Comparison of ENCODE assay signal across 24 mouse cellular contexts in genomic region chr2:152099538-152099937, GRCm38 (mm10). TPM values are rescaled to one million over a fixed set of nuclear protein-coding genes. Genes with fewer than 3 reads are reported as not detected.
"Had no signal": no experiment of that assay in that cellular context is flagged by ENCODE, and none has a peak within 500 bp of the region (broad histone marks: within the 10 kb centered on the region; RNA-seq: fewer than 3 reads in every experiment).

No protein-coding gene starts in this region.

- DNase-seq: layer of hippocampus, postnatal 36 days; left cerebral cortex, postnatal 4 days; lung, adult 18-20 months; lung, postnatal 10 days; lung, postnatal 36 days; right cerebral cortex, adult 18-20 months; right cerebral cortex, postnatal 14 days; right cerebral cortex, postnatal 4 days; thymus, postnatal 25 days had no signal

- H3K9me3 ChIP-seq: intestine, embryonic 15.5 days; limb, embryonic 12.5 days; limb, embryonic 15.5 days; liver, embryonic 12.5 days; liver, embryonic 15.5 days; lung, embryonic 15.5 days; midbrain, embryonic 10.5 days; midbrain, embryonic 15.5 days; neural tube, embryonic 12.5 days; neural tube, embryonic 15.5 days; stomach, embryonic 15.5 days had no signal

- H3K27ac ChIP-seq: intestine, embryonic 15.5 days; left cerebral cortex, adult 2 months; limb, embryonic 12.5 days; limb, embryonic 15.5 days; liver, embryonic 12.5 days; liver, embryonic 15.5 days; lung, embryonic 15.5 days; midbrain, embryonic 10.5 days; midbrain, embryonic 15.5 days; neural tube, embryonic 12.5 days; neural tube, embryonic 15.5 days; stomach, embryonic 15.5 days had no signal

- H3K4me3 ChIP-seq: intestine, embryonic 15.5 days; left cerebral cortex, adult 2 months; limb, embryonic 12.5 days; limb, embryonic 15.5 days; liver, embryonic 12.5 days; liver, embryonic 15.5 days; lung, embryonic 15.5 days; megakaryocyte, embryonic 14.5 days; midbrain, embryonic 10.5 days; midbrain, embryonic 15.5 days; neural tube, embryonic 12.5 days; neural tube, embryonic 15.5 days; stomach, embryonic 15.5 days had no signal

- H3K36me3 ChIP-seq: intestine, embryonic 15.5 days; limb, embryonic 12.5 days; limb, embryonic 15.5 days; liver, embryonic 12.5 days; liver, embryonic 15.5 days; lung, embryonic 15.5 days; midbrain, embryonic 10.5 days; midbrain, embryonic 15.5 days; neural tube, embryonic 12.5 days; neural tube, embryonic 15.5 days; stomach, embryonic 15.5 days had no signal

- ATAC-seq: hindbrain, embryonic 16.5 days; intestine, embryonic 15.5 days; liver, embryonic 12.5 days; midbrain, embryonic 15.5 days had no signal

- H3K4me1 ChIP-seq: lung, embryonic 15.5 days had no signal

- H3K9ac ChIP-seq: intestine, embryonic 15.5 days; limb, embryonic 12.5 days; limb, embryonic 15.5 days; liver, embryonic 12.5 days; liver, embryonic 15.5 days; lung, embryonic 15.5 days; midbrain, embryonic 15.5 days; neural tube, embryonic 12.5 days; neural tube, embryonic 15.5 days; stomach, embryonic 15.5 days had no signal

- H3K4me2 ChIP-seq: intestine, embryonic 15.5 days; limb, embryonic 12.5 days; limb, embryonic 15.5 days; liver, embryonic 12.5 days; liver, embryonic 15.5 days; lung, embryonic 15.5 days; midbrain, embryonic 15.5 days; neural tube, embryonic 12.5 days; neural tube, embryonic 15.5 days; stomach, embryonic 15.5 days had no signal

- H3K27me3 ChIP-seq: midbrain, embryonic 15.5 days had no signal

RNA-seq across cellular contexts. Expression of gene Scrt2, which starts 18.2 kb away (rescaled TPM):
- polyA plus RNA-seq: limb, embryonic 12.5 days; limb, embryonic 15.5 days; liver, embryonic 12.5 days; liver, embryonic 15.5 days; lung, embryonic 15.5 days; thymus, postnatal 0 days had no signal
